Mouse (Mus musculus) left cerebral cortex, postnatal 25 days (tissue): ENCODE results near the gene Gm10142. TPM values are rescaled to one million over a fixed set of nuclear protein-coding genes. Genes with fewer than 3 reads are reported as not detected.
"Not testable (repeated sequence)": the region's sequence is repeated elsewhere in the genome, so short reads cannot be mapped to it uniquely, and the experiment has no call there.

ENCODE experiments used
- DNase-seq, 2 experiments: peaks; one replicate each; pipeline ENCODE4 v3.0.0; 2022; ENCODE audit warnings: low spot score in 2 of 2, mixed read lengths in 1 of 2
- intact Hi-C: fragments of 180-260 bp; cut with DNase I; formaldehyde crosslinking; loops from one replicate; pipeline ENCODE4 v1.15.1; 2025
- total RNA-seq, 2 experiments: library from RNA; stranded (reverse); gene quantifications; 2 replicates each; pipeline ENCODE4 v1.2.3; 2021

Gm10142 gene
- total RNA-seq, 2 experiments from 2014 or later: not detected

- intact Hi-C loops: loop anchor here (5.0 kb wide), 2 partner anchors 148 to 208 kb away; no protein-coding TSS in a partner anchor
- no peak for DNase-seq
These were observed 13.6 kb downstream of the Gm10142 start for GRCm38 (mm10) chr10:77729241-77729640.

DNA sequence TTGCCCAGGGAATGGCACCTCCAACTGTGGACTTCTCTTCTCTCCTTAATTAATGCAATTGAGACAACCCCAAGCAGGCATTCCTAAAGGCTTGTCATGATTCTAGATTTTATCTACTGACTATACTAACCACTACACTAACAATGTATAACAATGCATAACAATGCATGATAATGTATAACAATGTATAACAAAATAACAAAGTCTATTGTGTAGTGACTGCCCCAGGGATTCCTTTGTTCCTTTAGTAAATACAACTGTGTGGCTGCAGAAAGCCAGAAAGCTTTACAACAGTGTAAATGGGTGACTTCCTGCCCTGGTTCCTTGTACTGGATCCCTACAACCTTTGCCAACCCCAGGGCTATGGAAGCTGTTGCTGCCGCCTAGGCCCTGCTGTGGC is 20.3 kb downstream of the Gm10142 start:
- DNase-seq: no peak
- intact Hi-C loops: no loop called here

DNA sequence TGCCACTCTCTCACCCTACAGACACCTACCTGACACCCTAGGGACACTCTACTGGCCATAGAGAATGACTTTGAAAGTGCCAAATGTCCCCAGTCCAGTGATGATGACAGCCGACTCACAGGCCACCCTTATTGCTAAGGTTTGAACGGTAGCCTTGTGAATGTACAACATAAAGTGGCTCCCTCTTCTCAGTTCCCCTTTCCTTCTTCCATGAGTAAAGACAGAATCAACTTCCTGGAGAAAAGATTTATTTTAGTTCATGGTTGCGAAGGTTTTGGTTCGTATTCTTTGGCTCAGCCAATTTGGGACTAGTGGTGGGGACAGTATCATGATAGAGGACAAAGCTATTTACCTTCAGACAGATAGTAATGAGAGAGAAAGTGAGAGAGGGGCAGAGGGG is 23.3 kb downstream of the Gm10142 start:
- intact Hi-C loops: no loop called here
- DNase-seq: no peak

- DNase-seq, intact Hi-C loops: not testable (repeated sequence)
These were observed 26.5 kb downstream of the Gm10142 start, which contains the start of gene Gm18596 for GRCm38 (mm10) chr10:77741924-77742688. Gene Gm18596, minus strand, starts transcription at chr10:77742638.

DNA sequence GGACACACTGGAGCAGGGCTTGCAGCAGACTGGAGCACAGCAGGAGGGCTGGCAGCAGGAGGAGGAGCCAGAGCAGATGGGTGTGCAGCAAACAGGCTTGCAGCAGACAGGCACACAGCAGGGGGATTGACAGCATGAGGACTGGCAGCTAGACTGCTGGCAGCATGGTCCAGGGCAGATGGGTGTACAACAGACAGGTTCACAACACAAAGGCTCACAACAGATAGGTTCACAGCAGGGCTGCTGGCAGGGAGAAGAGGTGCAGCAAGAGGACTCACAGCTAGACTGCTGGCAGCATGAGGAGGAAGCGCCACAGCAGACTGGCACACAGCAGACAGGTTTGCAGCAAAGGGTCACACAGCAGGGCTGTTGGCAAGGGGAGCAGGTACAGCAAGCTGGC is 35.1 kb downstream of the Gm10142 start:
- intact Hi-C loops, DNase-seq: not testable (repeated sequence)

DNA sequence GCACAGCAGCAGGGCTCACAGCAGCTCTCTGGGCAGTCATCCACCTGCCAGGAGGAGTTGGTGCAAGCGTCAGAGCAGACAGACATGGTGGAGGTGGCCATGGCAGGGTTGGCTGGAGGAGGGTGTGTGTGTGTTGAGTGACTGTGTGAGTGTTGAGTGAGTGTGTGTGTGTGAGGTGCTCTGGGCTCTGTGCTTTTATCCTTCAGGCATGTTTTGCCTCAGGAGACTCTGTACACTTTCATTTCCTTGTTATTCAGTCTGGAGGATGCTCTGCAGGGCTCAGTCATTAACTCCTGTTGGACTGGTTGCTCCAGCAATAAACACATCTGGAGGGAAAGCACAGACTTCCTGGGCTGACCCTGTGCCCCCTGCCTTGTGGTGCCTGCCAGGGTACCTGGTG is 35.6 kb downstream of the Gm10142 start, which contains the start of gene Gm9736:
Gene Gm9736, minus strand, starts transcription at position 101 of the 400 bp plus-strand sequence.
- DNase-seq, intact Hi-C loops: not testable (repeated sequence)

- intact Hi-C loops, DNase-seq: not testable (repeated sequence)
These were observed 36.7 kb downstream of the Gm10142 start for GRCm38 (mm10) chr10:77752312-77752711.

- DNase-seq: no peak
- intact Hi-C loops: no loop called here
These were observed 37.8 kb downstream of the Gm10142 start for GRCm38 (mm10) chr10:77753448-77753847.

DNA sequence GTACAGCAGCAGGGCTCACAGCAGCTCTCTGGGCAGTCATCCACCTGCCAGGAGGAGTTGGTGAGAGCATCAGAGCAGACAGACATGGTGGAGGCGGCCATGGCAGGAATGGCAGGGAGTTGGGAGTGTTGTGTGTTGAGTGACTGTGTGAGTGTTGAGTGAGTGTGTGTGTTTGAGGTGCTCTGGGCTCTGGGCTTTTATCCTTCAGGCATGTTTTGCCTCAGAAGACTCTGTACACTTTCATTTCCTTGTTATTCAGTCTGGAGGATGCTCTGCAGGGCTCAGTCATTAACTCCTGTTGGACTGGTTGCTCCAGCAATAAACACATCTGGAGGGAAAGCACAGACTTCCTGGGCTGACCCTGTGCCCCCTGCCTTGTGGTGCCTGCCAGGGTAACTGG is 44.0 kb downstream of the Gm10142 start, which contains the start of gene Gm3233:
Gene Gm3233, minus strand, starts transcription at position 101 of the 400 bp plus-strand sequence.
- DNase-seq, intact Hi-C loops: not testable (repeated sequence)

Other genes with a start within 250 kb of the Gm10142 start
- gene Fam207a, start 200.0 kb upstream of the Gm10142 start, total RNA-seq: 10 to 100 TPM; 34.2 to 36.0 TPM
- 1 to 10 TPM; 2.9 to 3.6 TPM for gene Itgb2, start 185.6 kb upstream of the Gm10142 start, total RNA-seq
- 10 to 100 TPM; 71.0 to 87.6 TPM for gene Pttg1ip, start 134.1 kb upstream of the Gm10142 start, total RNA-seq
- gene Sumo3, start 109.7 kb upstream of the Gm10142 start, total RNA-seq: 100 to 1,000 TPM; 133 to 140 TPM
- gene Gm49325, start 109.6 kb upstream of the Gm10142 start, total RNA-seq: 10 to 100 TPM; 14.2 to 16.3 TPM
- gene Ube2g2, start 93.5 kb upstream of the Gm10142 start, total RNA-seq: 10 to 100 TPM; 43.7 to 51.3 TPM
- gene Tspear, start 29.2 kb upstream of the Gm10142 start, total RNA-seq: under 1 TPM in 1 of 2 experiments, not detected in 1; 0.14 TPM
- gene Gm19402, start 25.1 kb upstream of the Gm10142 start, total RNA-seq: not detected
- gene Gm9508, start 18.6 kb upstream of the Gm10142 start, total RNA-seq: not detected
- not detected for gene Gm10272, start 9.2 kb upstream of the Gm10142 start, total RNA-seq
- gene Gm10024, start 4.3 kb upstream of the Gm10142 start, total RNA-seq: not detected
- gene Krtap12-1, start 4.8 kb downstream of the Gm10142 start, total RNA-seq: not detected
- gene Gm10100, start 10.7 kb downstream of the Gm10142 start, total RNA-seq: not detected
- gene Gm18596, start 26.8 kb downstream of the Gm10142 start, total RNA-seq: not detected
- not detected for gene Gm9736, start 35.5 kb downstream of the Gm10142 start, total RNA-seq
- not detected for gene Gm3233, start 43.9 kb downstream of the Gm10142 start, total RNA-seq
- not detected for gene Gm3238, start 55.5 kb downstream of the Gm10142 start, total RNA-seq
- gene Gm7138, start 61.1 kb downstream of the Gm10142 start, total RNA-seq: not detected
- not detected for gene Gm3250, start 66.7 kb downstream of the Gm10142 start, total RNA-seq
- not detected for gene Gm7137, start 72.4 kb downstream of the Gm10142 start, total RNA-seq
- not detected for gene Gm9639, start 79.3 kb downstream of the Gm10142 start, total RNA-seq
- not detected for gene Gm19668, start 83.3 kb downstream of the Gm10142 start, total RNA-seq
- gene Gm9507, start 96.0 kb downstream of the Gm10142 start, total RNA-seq: not detected
- gene Gm2696, start 98.9 kb downstream of the Gm10142 start, total RNA-seq: not detected
- gene Krtap10-4, start 111.3 kb downstream of the Gm10142 start, total RNA-seq: not detected
- not detected for gene Krtap10-10, start 120.1 kb downstream of the Gm10142 start, total RNA-seq
- gene Gm36176, start 131.0 kb downstream of the Gm10142 start, total RNA-seq: not detected
- not detected for gene Gm10318, start 137.1 kb downstream of the Gm10142 start, total RNA-seq
- gene Gm3285, start 146.2 kb downstream of the Gm10142 start, total RNA-seq: not detected
- 10 to 100 TPM; 13.2 to 13.6 TPM for gene Lrrc3, start 186.7 kb downstream of the Gm10142 start, total RNA-seq